Mouse (Mus musculus): ENCODE data around the gene Samd4b. TPM values are rescaled to one million over a fixed set of nuclear protein-coding genes. Genes with fewer than 3 reads are reported as not detected.
"Not testable (repeated sequence)": the region's sequence is repeated elsewhere in the genome, so short reads cannot be mapped to it uniquely, and the experiment has no call there.

Gene Samd4b
- total RNA-seq, 2 experiments from 2014 or later: 3.9 to 25.0 TPM

GRCm38 (mm10) chr7:28427738-28428137 is 170.2 kb downstream of the Samd4b start:
- no peak for ATAC-seq (replicated peaks; ENCODE audit: poor library complexity, severe bottlenecking)

GRCm38 (mm10) chr7:28423018-28423417 is 174.9 kb downstream of the Samd4b start:
- ATAC-seq (replicated peaks; ENCODE audit: poor library complexity, severe bottlenecking): no peak

- no peak for ATAC-seq (replicated peaks; ENCODE audit: poor library complexity, severe bottlenecking)
Measured at GRCm38 (mm10) chr7:28419416-28419815, 178.5 kb downstream of the Samd4b start.

- ATAC-seq (replicated peaks; ENCODE audit: poor library complexity, severe bottlenecking): no peak
Measured at GRCm38 (mm10) chr7:28418096-28418670, 179.8 kb downstream of the Samd4b start.

GRCm38 (mm10) chr7:28417368-28417767 is 180.6 kb downstream of the Samd4b start:
- no peak for ATAC-seq (replicated peaks; ENCODE audit: poor library complexity, severe bottlenecking)

GRCm38 (mm10) chr7:28412826-28413225 is 185.1 kb downstream of the Samd4b start:
- ATAC-seq (replicated peaks; ENCODE audit: poor library complexity, severe bottlenecking): no peak

GRCm38 (mm10) chr7:28410841-28411475 is 187.0 kb downstream of the Samd4b start:
- no peak for ATAC-seq (replicated peaks; ENCODE audit: poor library complexity, severe bottlenecking)

GRCm38 (mm10) chr7:28401942-28402341 is 196.0 kb downstream of the Samd4b start:
- peak; percentile 61 for ATAC-seq (replicated peaks; ENCODE audit: poor library complexity, severe bottlenecking)

- peak; percentile 80 for ATAC-seq (replicated peaks; ENCODE audit: poor library complexity, severe bottlenecking)
Measured at GRCm38 (mm10) chr7:28401030-28401429, 196.9 kb downstream of the Samd4b start.

GRCm38 (mm10) chr7:28398696-28399340 is 199.1 kb downstream of the Samd4b start:
- no peak for ATAC-seq (replicated peaks; ENCODE audit: poor library complexity, severe bottlenecking)

- ATAC-seq (replicated peaks; ENCODE audit: poor library complexity, severe bottlenecking): no peak
Measured at GRCm38 (mm10) chr7:28398000-28398399, 199.9 kb downstream of the Samd4b start.

- ATAC-seq (replicated peaks; ENCODE audit: poor library complexity, severe bottlenecking): no peak
Measured at GRCm38 (mm10) chr7:28395425-28395824, 202.5 kb downstream of the Samd4b start.

- ATAC-seq (replicated peaks; ENCODE audit: poor library complexity, severe bottlenecking): peak; percentile 51
Measured at GRCm38 (mm10) chr7:28393272-28393951, 204.5 kb downstream of the Samd4b start.

- ATAC-seq (replicated peaks; ENCODE audit: poor library complexity, severe bottlenecking): peak; percentile 96
Measured at GRCm38 (mm10) chr7:28392429-28393271, 205.3 kb downstream of the Samd4b start, which contains the start of the genes Med29 and Paf1. Med29 (minus strand) TSS chr7:28392708. Paf1 (plus strand) TSS chr7:28392951.

GRCm38 (mm10) chr7:28390331-28390730 is 207.6 kb downstream of the Samd4b start:
- no peak for ATAC-seq (replicated peaks; ENCODE audit: poor library complexity, severe bottlenecking)

GRCm38 (mm10) chr7:28387384-28387783 is 210.6 kb downstream of the Samd4b start:
- ATAC-seq (replicated peaks; ENCODE audit: poor library complexity, severe bottlenecking): not testable (repeated sequence)

- not testable (repeated sequence) for ATAC-seq (replicated peaks; ENCODE audit: poor library complexity, severe bottlenecking)
Measured at GRCm38 (mm10) chr7:28386877-28387276, 211.1 kb downstream of the Samd4b start.

- peak; percentile 41 for ATAC-seq (replicated peaks; ENCODE audit: poor library complexity, severe bottlenecking)
Measured at GRCm38 (mm10) chr7:28386462-28386861, 211.5 kb downstream of the Samd4b start.

- peak; percentile 35 for ATAC-seq (replicated peaks; ENCODE audit: poor library complexity, severe bottlenecking)
Measured at GRCm38 (mm10) chr7:28386007-28386406, 211.9 kb downstream of the Samd4b start.

GRCm38 (mm10) chr7:28385196-28385595 is 212.7 kb downstream of the Samd4b start:
- no peak for ATAC-seq (replicated peaks; ENCODE audit: poor library complexity, severe bottlenecking)
